Mouse (Mus musculus): ENCODE results near the gene H2al3. TPM values are rescaled to one million over a fixed set of nuclear protein-coding genes. Genes with fewer than 3 reads are reported as not detected.

H2al3 gene
- total RNA-seq (2023; ENCODE audit: inconsistent age), result not detected in 4 replicates

GRCm38 (mm10) chrX:9849403-9849802, at the start of gene H2al3:
TSS of gene H2al3 (plus strand) at chrX:9849703.

GRCm38 (mm10) chrX:9846628-9847027, 2.9 kb upstream of the H2al3 start, which contains the start of gene Hypm:
TSS of gene Hypm (plus strand) at chrX:9846928.

GRCm38 (mm10) chrX:9885322-9885721, 35.8 kb downstream of the H2al3 start, which contains the start of gene Sytl5:
TSS of gene Sytl5 (plus strand) at chrX:9885622.

Other genes with a start within 250 kb of the H2al3 start
- 36.4 to 46.3 TPM (median 43.7 TPM) in 4 replicates for gene Dynlt3, start 186.7 kb upstream of the H2al3 start, total RNA-seq (2023; ENCODE audit: inconsistent age)
- not detected in 4 replicates for gene Hypm, start 2.8 kb upstream of the H2al3 start, total RNA-seq (2023; ENCODE audit: inconsistent age)
- gene Sytl5, start 35.9 kb downstream of the H2al3 start, total RNA-seq (2023; ENCODE audit: inconsistent age), result not detected in 4 replicates